Mouse (Mus musculus): ENCODE results near the gene Atox1.

- no peak for TF ChIP-seq MAZ (IDR thresholded peaks at IDR 0.05; ENCODE audit: low read depth, low read length)
- no peak for TF ChIP-seq MXI1 (IDR thresholded peaks at IDR 0.05; ENCODE audit: low read depth, low read length)
- TF ChIP-seq POLR2A (IDR thresholded peaks at IDR 0.05; ENCODE audit: control insufficient read depth in 1 of 2, insufficient read depth in 1 of 2, low read depth in 1 of 2, low read length in 2 of 2, poor library complexity in 1 of 2), result no peak
- TF ChIP-seq GATA1 (IDR thresholded peaks at IDR 0.05; ENCODE audit: low read depth, low read length), result no peak
- TF ChIP-seq HCFC1 (IDR thresholded peaks at IDR 0.05; ENCODE audit: low read depth, low read length), result no peak
- TF ChIP-seq EP300 (IDR thresholded peaks at IDR 0.05; ENCODE audit: low read depth in 1 of 2, low read length in 2 of 2), result no peak
- no peak for TF ChIP-seq MYC (IDR thresholded peaks at IDR 0.05; ENCODE audit: low read depth, low read length)
- no peak for TF ChIP-seq MAFK (IDR thresholded peaks at IDR 0.05; ENCODE audit: borderline replicate concordance, low read depth, low read length)
- no peak for TF ChIP-seq CTCF (IDR thresholded peaks at IDR 0.05 in 2 of 3, conservative IDR thresholded peaks at IDR 0.05 in 1 of 3; ENCODE audit: control insufficient read depth in 1 of 3, insufficient read depth in 1 of 3, low read depth in 2 of 3, low read length in 3 of 3, poor library complexity in 1 of 3, severe bottlenecking in 1 of 3)
These were observed 45.9 kb downstream of the Atox1 start for GRCm38 (mm10) chr11:55415036-55415704.

Data from MEL (cell line).